Mouse (Mus musculus) intestine, postnatal 0 days (tissue): ENCODE measurements at regions not wholly inside any gene's neighbourhood (a gene's known extent, or its start where the extent isn't known, plus 50 kb on each side); places are given as distances from the start of the nearest gene placed in this dataset.

Experiments used
- ATAC-seq: fragments of 200-750 bp; cut with Nextera tagmentation; 2 replicates; pipeline ENCODE4 v1.8.0; 2017; ENCODE audit warnings: mild to moderate bottlenecking, moderate TSS enrichment, moderate library complexity
- H3K27ac ChIP-seq: fragments of 300-500 bp; sonication (generic); 2 replicates; pipeline ENCODE4 v1.5.1; 2014; ENCODE audit warnings: mild to moderate bottlenecking, low read depth, low read length, moderate library complexity
- H3K27me3 ChIP-seq: fragments of 300-500 bp; sonication (generic); replicated peaks from 2 replicates; pipeline ENCODE4 v1.6.1; 2014; ENCODE audit warnings: low read length, mixed read lengths; ENCODE audit not compliant: control insufficient read depth, insufficient read depth
- H3K36me3 ChIP-seq: fragments of 300-500 bp; sonication (generic); 2 replicates; pipeline ENCODE4 v1.6.1; 2014; ENCODE audit warnings: mild to moderate bottlenecking, moderate library complexity; ENCODE audit not compliant: control insufficient read depth, insufficient read depth
- H3K4me1 ChIP-seq: fragments of 300-500 bp; sonication (generic); replicated peaks from 2 replicates; pipeline ENCODE4 v1.6.1; 2014; ENCODE audit warnings: antibody characterized with exemption, low read length, mixed read lengths; ENCODE audit not compliant: control insufficient read depth, insufficient read depth
- H3K4me2 ChIP-seq: fragments of 300-500 bp; sonication (generic); replicated peaks from 2 replicates; pipeline ENCODE4 v1.6.1; 2014; ENCODE audit warnings: low read depth, mild to moderate bottlenecking, moderate library complexity
- H3K4me3 ChIP-seq: fragments of 300-500 bp; sonication (generic); 2 replicates; pipeline ENCODE4 v1.5.1; 2014; ENCODE audit warnings: low read depth, low read length
- H3K9ac ChIP-seq: fragments of 300-500 bp; sonication (generic); 2 replicates; pipeline ENCODE4 v1.6.1; 2014; ENCODE audit warnings: mild to moderate bottlenecking, low read depth, low read length
- H3K9me3 ChIP-seq: fragments of 300-500 bp; sonication (generic); 2 replicates; pipeline ENCODE4 v1.6.1; 2016; ENCODE audit warnings: mixed run types; ENCODE audit not compliant: control insufficient read depth
- CTCF ChIP-seq: sonication (generic); IDR thresholded peaks from 2 replicates; pipeline ENCODE4 v1.5.1; 2016; ENCODE audit warnings: low read depth, mild to moderate bottlenecking, control low read depth, antibody characterized with exemption, moderate library complexity
- WGBS: fragments of 180-500 bp; shearing (Covaris S2); extraction: QIAGEN DNeasy Blood & Tissue Kit; methylation state at CpG from one replicate; pipeline ENCODE4 v1.1.7; 2014; 5-methylcytosine and 5-hydroxymethylcytosine counted together

- Histone ChIP-seq H3K36me3 (no peaks in the 10 kb centered on the region), H3K9ac (no peak overlapping the region), H3K4me3 (no peak overlapping the region), H3K27me3 (no peaks in the 10 kb centered on the region), H3K4me1 (0 out of 2 replicates have a peak, but pooled peaks cover 4% of the 10 kb centered on the region), H3K27ac (no peak overlapping the region), H3K9me3 (no peaks in the 10 kb centered on the region), H3K4me2 (no peak overlapping the region)
- 0 out of 2 replicates have a peak, but pooled peaks have one; percentile 28 for ATAC-seq
- 36% methylated on average over 4 of the region's 4 CpGs for WGBS
- no peak for TF ChIP-seq CTCF
Observed at GRCm38 (mm10) chr1:73683132-73683888, 440.9 kb downstream of the Tns1 start.

GRCm38 (mm10) chr1:73681697-73682096 lies 442.6 kb downstream of the Tns1 start:
- no peak for ATAC-seq

GRCm38 (mm10) chr1:73680829-73681228 lies 443.4 kb downstream of the Tns1 start:
- Histone ChIP-seq H3K36me3 (no peaks in the 10 kb centered on the region), H3K4me1 (0 out of 2 replicates have a peak, but pooled peaks cover 4% of the 10 kb centered on the region), H3K27me3 (no peaks in the 10 kb centered on the region), H3K9ac (no peak overlapping the region), H3K9me3 (no peaks in the 10 kb centered on the region), H3K4me2 (no peak overlapping the region), H3K4me3 (no peak overlapping the region), H3K27ac (no peak overlapping the region)
- WGBS: 66% methylated on average over 3 of the region's 3 CpGs
- ATAC-seq: no peak
- TF ChIP-seq CTCF: no peak

More at GRCm38 (mm10) chr1:73681697-73682096, 442.6 kb downstream of the Tns1 start:
- H3K9ac ChIP-seq: no peak overlapping the region
- H3K9me3 ChIP-seq: no peaks in the 10 kb centered on the region
- 0 out of 2 replicates have a peak, but pooled peaks cover 4% of the 10 kb centered on the region for H3K4me1 ChIP-seq
- no peaks in the 10 kb centered on the region for H3K27me3 ChIP-seq
- WGBS: 44% methylated on average over 1 of the region's 1 CpGs
- no peak for TF ChIP-seq CTCF
- no peak overlapping the region for H3K27ac ChIP-seq
- H3K4me3 ChIP-seq: no peak overlapping the region
- H3K4me2 ChIP-seq: no peak overlapping the region
- no peaks in the 10 kb centered on the region for H3K36me3 ChIP-seq

- H3K4me1 ChIP-seq: no peaks in the 10 kb centered on the region
- no peaks in the 10 kb centered on the region for H3K27me3 ChIP-seq
- no peak for ATAC-seq
- no peak overlapping the region for H3K27ac ChIP-seq
- no peak overlapping the region for H3K9ac ChIP-seq
- H3K36me3 ChIP-seq: no peaks in the 10 kb centered on the region
- 100% methylated on average over 1 of the region's 1 CpGs for WGBS
- no peak for TF ChIP-seq CTCF
- no peaks in the 10 kb centered on the region for H3K9me3 ChIP-seq
- H3K4me2 ChIP-seq: no peak overlapping the region
- no peak overlapping the region for H3K4me3 ChIP-seq
Observed at GRCm38 (mm10) chr1:73673851-73674235, 450.4 kb downstream of the Tns1 start.

- Histone ChIP-seq H3K9me3 (no peaks in the 10 kb centered on the region), H3K27ac (no peak overlapping the region), H3K4me3 (no peak overlapping the region), H3K36me3 (no peaks in the 10 kb centered on the region), H3K4me2 (no peak overlapping the region), H3K27me3 (no peaks in the 10 kb centered on the region), H3K4me1 (no peaks in the 10 kb centered on the region), H3K9ac (no peak overlapping the region)
- ATAC-seq: no peak
- 46% methylated on average over 4 of the region's 4 CpGs for WGBS
- TF ChIP-seq CTCF: no peak
Observed at GRCm38 (mm10) chr1:73673191-73673850, 450.9 kb downstream of the Tns1 start.

GRCm38 (mm10) chr1:73672239-73672638 lies 452.0 kb downstream of the Tns1 start:
- Histone ChIP-seq H3K36me3 (no peaks in the 10 kb centered on the region), H3K27ac (no peak overlapping the region), H3K4me2 (no peak overlapping the region), H3K27me3 (no peaks in the 10 kb centered on the region), H3K9ac (no peak overlapping the region), H3K4me1 (no peaks in the 10 kb centered on the region), H3K4me3 (no peak overlapping the region), H3K9me3 (no peaks in the 10 kb centered on the region)
- WGBS: 85% methylated on average over 4 of the region's 4 CpGs
- TF ChIP-seq CTCF: no peak
- no peak for ATAC-seq
